Mouse (Mus musculus): ENCODE data around the gene Enpep.

- TF ChIP-seq POLR2AphosphoS2 (IDR thresholded peaks at IDR 0.05; ENCODE audit: low read depth, low read length) (no peak), ETS1 (conservative IDR thresholded peaks at IDR 0.05; ENCODE audit: low read depth, low read length) (no peak), EP300 (IDR thresholded peaks at IDR 0.05; ENCODE audit: low read length) (no peak), E2F4 (IDR thresholded peaks at IDR 0.05; ENCODE audit: insufficient replicate concordance, low read depth, low read length) (no peak)
Measured at GRCm38 (mm10) chr3:129258497-129258896, 74.0 kb downstream of the Enpep start.
